Mouse (Mus musculus) stomach, postnatal 0 days (tissue): ENCODE measurements around the gene Reps1.

Experiments
- CTCF ChIP-seq: IDR thresholded peaks from 2 replicates; pipeline ENCODE4 v1.5.1; 2016; ENCODE audit warnings: antibody characterized with exemption, low read depth, mild to moderate bottlenecking, moderate library complexity
- EP300 ChIP-seq: optimal IDR thresholded peaks from 2 replicates; pipeline ENCODE3; 2016; ENCODE audit warnings: antibody characterized with exemption

DNA sequence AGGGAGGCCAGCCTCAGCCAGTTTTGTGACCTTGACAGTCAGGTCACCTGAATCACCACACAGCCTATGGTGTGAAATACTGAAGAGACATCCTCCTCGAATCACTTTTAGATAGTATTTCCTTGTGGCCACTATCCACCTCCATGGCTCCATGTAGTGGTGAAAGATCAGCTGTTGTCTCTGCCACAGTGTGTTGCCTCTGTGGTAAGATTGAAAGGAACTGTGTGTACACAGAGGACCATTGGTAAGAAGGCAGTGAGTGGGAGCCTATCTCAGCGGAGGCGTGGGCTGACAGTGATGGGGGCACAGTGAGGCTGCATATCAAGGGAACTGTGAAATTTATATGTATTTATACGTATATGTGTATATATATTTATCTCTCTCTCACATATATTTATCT lies 5.9 kb downstream of the Reps1 start:
- TF ChIP-seq CTCF, result no peak
- TF ChIP-seq EP300, result no peak
